Mouse (Mus musculus) heart, embryonic 14.5 days (tissue): ENCODE data around the gene Kazald1. TPM values are rescaled to one million over a fixed set of nuclear protein-coding genes. Genes with fewer than 3 reads are reported as not detected.
A peak's percentile ranks its signal among the peaks of the same experiment; 100 is the strongest.

Source experiments
- ATAC-seq: fragments of 200-750 bp; cut with Nextera tagmentation; 2 replicates; pipeline ENCODE4 v1.8.0; 2017; ENCODE audit warnings: low read depth, moderate TSS enrichment; ENCODE audit not compliant: insufficient number of reproducible peaks, insufficient read depth, low FRiP score
- H3K27ac ChIP-seq, 2 experiments: fragments of 200-500 bp in 1 of 2; fragments of 300-500 bp in 1 of 2; sonication (generic) in 1 of 2; replicated peaks in 1 of 2; 2 replicates each; pipeline ENCODE4 v1.5.1; 2012 to 2014; ENCODE audit warnings: low read depth in 2 of 2, low read length in 2 of 2, control low read depth in 1 of 2, mild to moderate bottlenecking in 1 of 2, mixed read lengths in 1 of 2; ENCODE audit not compliant: control insufficient read depth in 1 of 2, insufficient read depth in 1 of 2
- H3K27me3 ChIP-seq: fragments of 300-500 bp; sonication (generic); 2 replicates; pipeline ENCODE4 v1.6.1; 2014; ENCODE audit warnings: mild to moderate bottlenecking, low read length, control low read depth; ENCODE audit not compliant: control insufficient read depth, insufficient read depth
- H3K36me3 ChIP-seq: fragments of 300-500 bp; sonication (generic); 2 replicates; pipeline ENCODE4 v1.6.1; 2014; ENCODE audit warnings: mild to moderate bottlenecking, control low read depth, low read length, mixed read lengths; ENCODE audit not compliant: control insufficient read depth, insufficient read depth
- H3K4me1 ChIP-seq, 2 experiments: fragments of 200-500 bp in 1 of 2; fragments of 300-500 bp in 1 of 2; sonication (generic) in 1 of 2; 2 replicates each; pipeline ENCODE4 v1.6.1; 2012 to 2014; ENCODE audit warnings: low read length in 2 of 2, control low read depth in 1 of 2, mixed read lengths in 1 of 2; ENCODE audit not compliant: control insufficient read depth in 2 of 2, insufficient read depth in 2 of 2
- H3K4me2 ChIP-seq: fragments of 300-500 bp; sonication (generic); 2 replicates; pipeline ENCODE4 v1.6.1; 2014; ENCODE audit warnings: mild to moderate bottlenecking, low read length
- H3K4me3 ChIP-seq, 2 experiments: fragments of 200-500 bp in 1 of 2; fragments of 300-500 bp in 1 of 2; sonication (generic) in 1 of 2; 2 replicates each; pipeline ENCODE4 v1.5.1; 2012 to 2014; ENCODE audit warnings: low read length in 2 of 2, mild to moderate bottlenecking in 2 of 2, control low read depth in 1 of 2, low read depth in 1 of 2, moderate library complexity in 1 of 2; ENCODE audit not compliant: control insufficient read depth in 1 of 2, insufficient read depth in 1 of 2
- H3K9ac ChIP-seq: fragments of 300-500 bp; sonication (generic); 2 replicates; pipeline ENCODE4 v1.6.1; 2014; ENCODE audit warnings: mild to moderate bottlenecking, low read length
- H3K9me3 ChIP-seq: fragments of 300-500 bp; sonication (generic); 2 replicates; pipeline ENCODE4 v1.6.1; 2016; ENCODE audit warnings: low read length, control low read depth; ENCODE audit not compliant: control insufficient read depth
- WGBS: fragments of 180-500 bp; shearing (Covaris S2); extraction: QIAGEN DNeasy Blood & Tissue Kit; methylation state at CpG from one replicate; pipeline ENCODE4 v1.1.7; 2014; 5-methylcytosine and 5-hydroxymethylcytosine counted together
- polyA plus RNA-seq: library from polyadenylated mRNA; unstranded; fragments of >200 nt; fragmentation: Nextera tagmentation; extraction: Ambion mirVana; gene quantifications from 2 replicates; pipeline ENCODE4 v1.2.1, GENCODE M21; 2014

Gene Kazald1
- polyA plus RNA-seq, 1 experiment from 2014 or later, result 11.5 TPM

- H3K4me2 ChIP-seq, result no peak overlapping the region
- H3K4me3 ChIP-seq, result no peak overlapping the region
- H3K36me3 ChIP-seq, result no peaks in the 10 kb centered on the region
- no peaks in the 10 kb centered on the region for H3K9me3 ChIP-seq
- no peak overlapping the region for H3K9ac ChIP-seq
- H3K27ac ChIP-seq, result no peak overlapping the region
- peaks cover 0 to 8% of the 10 kb centered on the region in 2 experiments; a peak in 2 of 4 replicates for H3K4me1 ChIP-seq
- no peak for ATAC-seq
- peaks cover 47% of the 10 kb centered on the region for H3K27me3 ChIP-seq
- 41% methylated on average over 19 of the region's 20 CpGs for WGBS
Measured at GRCm38 (mm10) chr19:45063565-45064292, 11.3 kb upstream of the Kazald1 start.

GRCm38 (mm10) chr19:45065226-45065625 is 9.8 kb upstream of the Kazald1 start:
- Histone ChIP-seq H3K36me3 (no peaks in the 10 kb centered on the region), H3K4me1 (no peaks in the 10 kb centered on the region), H3K4me3 (no peak overlapping the region), H3K27me3 (peaks cover 53% of the 10 kb centered on the region), H3K4me2 (no peak overlapping the region), H3K9me3 (no peaks in the 10 kb centered on the region), H3K27ac (no peak overlapping the region), H3K9ac (no peak overlapping the region)
- 7% methylated on average over 21 of the region's 21 CpGs for WGBS
- ATAC-seq, result no peak

- 32% methylated on average over 17 of the region's 17 CpGs for WGBS
- H3K9ac ChIP-seq, result no peak overlapping the region
- H3K4me1 ChIP-seq, result no peaks in the 10 kb centered on the region
- H3K9me3 ChIP-seq, result no peaks in the 10 kb centered on the region
- H3K4me2 ChIP-seq, result no peak overlapping the region
- no peaks in the 10 kb centered on the region for H3K36me3 ChIP-seq
- peaks cover 53% of the 10 kb centered on the region for H3K27me3 ChIP-seq
- H3K4me3 ChIP-seq, result no peak overlapping the region
- no peak overlapping the region for H3K27ac ChIP-seq
- no peak for ATAC-seq
Measured at GRCm38 (mm10) chr19:45067170-45067569, 7.9 kb upstream of the Kazald1 start.

GRCm38 (mm10) chr19:45067758-45068510 is 7.1 kb upstream of the Kazald1 start:
- peaks cover 53% of the 10 kb centered on the region for H3K27me3 ChIP-seq
- no peaks in the 10 kb centered on the region for H3K9me3 ChIP-seq
- WGBS, result 72% methylated on average over 7 of the region's 7 CpGs
- no peak for ATAC-seq
- H3K27ac ChIP-seq, result no peak overlapping the region
- H3K36me3 ChIP-seq, result no peaks in the 10 kb centered on the region
- H3K4me3 ChIP-seq, result no peak overlapping the region
- no peak overlapping the region for H3K4me2 ChIP-seq
- H3K4me1 ChIP-seq, result no peaks in the 10 kb centered on the region
- H3K9ac ChIP-seq, result no peak overlapping the region

GRCm38 (mm10) chr19:45073871-45074542 is 1.0 kb upstream of the Kazald1 start:
- WGBS, result 7% methylated on average over 20 of the region's 20 CpGs
- peaks cover 11 to 32% of the 10 kb centered on the region in 2 experiments for H3K4me1 ChIP-seq

GRCm38 (mm10) chr19:45075323-45076035 is 438 bp downstream of the Kazald1 start:
- Histone ChIP-seq H3K4me3 (peak overlapping the region; percentile 67 to 88), H3K27ac (peak overlapping the region; percentile 1 to 96; a peak in 2 of 4 replicates), H3K9ac (peak overlapping the region; percentile 87), H3K4me2 (peak overlapping the region; percentile 90), H3K9me3 (no peaks in the 10 kb centered on the region), H3K27me3 (peaks cover 41% of the 10 kb centered on the region), H3K4me1 (peaks cover 18 to 47% of the 10 kb centered on the region in 2 experiments), H3K36me3 (no peaks in the 10 kb centered on the region)
- peak; percentile 22 for ATAC-seq
- 2% methylated on average over 32 of the region's 32 CpGs for WGBS

More at GRCm38 (mm10) chr19:45073871-45074542, 1.0 kb upstream of the Kazald1 start:
- Histone ChIP-seq H3K27ac (peak overlapping the region in 1 of 2 experiments; percentile 96; a peak in 3 of 4 replicates), H3K9ac (peak overlapping the region; percentile 87), H3K9me3 (no peaks in the 10 kb centered on the region), H3K4me2 (peak overlapping the region; percentile 90), H3K36me3 (no peaks in the 10 kb centered on the region), H3K27me3 (peaks cover 34% of the 10 kb centered on the region), H3K4me3 (peak overlapping the region; percentile 67 to 88)
- ATAC-seq, result no peak

GRCm38 (mm10) chr19:45076036-45076575 is 1.1 kb downstream of the Kazald1 start:
- Histone ChIP-seq H3K4me1 (peaks cover 23 to 53% of the 10 kb centered on the region in 2 experiments), H3K4me3 (peak overlapping the region; percentile 67 to 88), H3K36me3 (no peaks in the 10 kb centered on the region), H3K9me3 (no peaks in the 10 kb centered on the region), H3K27me3 (peaks cover 48% of the 10 kb centered on the region), H3K9ac (peak overlapping the region; percentile 87; the same call in 1 of the 2 replicates), H3K4me2 (peak overlapping the region; percentile 90), H3K27ac (peak overlapping the region in 1 of 2 experiments; percentile 96; a peak in 2 of 4 replicates)
- 18% methylated on average over 17 of the region's 17 CpGs for WGBS
- no peak for ATAC-seq
